Mouse (Mus musculus) lung, postnatal 14 days (tissue): ENCODE data around the gene Gm18596.

ENCODE experiments used
- DNase-seq: peaks from one replicate; pipeline ENCODE4 v3.0.0; 2021

Gm18596 gene

GRCm38 (mm10) chr10:77709831-77710230 is 32.6 kb downstream of the Gm18596 start:
- no peak for DNase-seq

GRCm38 (mm10) chr10:77706326-77706725 is 36.1 kb downstream of the Gm18596 start, which contains the start of gene Gm10272:
Gene Gm10272, plus strand, starts transcription at chr10:77706626.
- no peak for DNase-seq

GRCm38 (mm10) chr10:77697133-77697532 is 45.3 kb downstream of the Gm18596 start, which contains the start of gene Gm9508:
Gene Gm9508, minus strand, starts transcription at chr10:77697233.
- no peak for DNase-seq
